Mouse (Mus musculus) CD4-positive helper T cell, adult 2 months (primary cell): Measurements from ENCODE around the gene Tent2.
"Not testable (repeated sequence)": the region's sequence is repeated elsewhere in the genome, so short reads cannot be mapped to it uniquely, and the experiment has no call there.

ENCODE experiments used
- DNase-seq: peaks from one replicate; pipeline ENCODE4 v3.0.0-alpha.2; 2012; ENCODE audit warnings: low read depth, missing footprints, low spot score

Gene Tent2

GRCm38 (mm10) chr13:93191831-93192645, at the start of gene Tent2:
TSS of gene Tent2 (minus strand) at chr13:93192385.
- peak; percentile 95 for DNase-seq

DNA sequence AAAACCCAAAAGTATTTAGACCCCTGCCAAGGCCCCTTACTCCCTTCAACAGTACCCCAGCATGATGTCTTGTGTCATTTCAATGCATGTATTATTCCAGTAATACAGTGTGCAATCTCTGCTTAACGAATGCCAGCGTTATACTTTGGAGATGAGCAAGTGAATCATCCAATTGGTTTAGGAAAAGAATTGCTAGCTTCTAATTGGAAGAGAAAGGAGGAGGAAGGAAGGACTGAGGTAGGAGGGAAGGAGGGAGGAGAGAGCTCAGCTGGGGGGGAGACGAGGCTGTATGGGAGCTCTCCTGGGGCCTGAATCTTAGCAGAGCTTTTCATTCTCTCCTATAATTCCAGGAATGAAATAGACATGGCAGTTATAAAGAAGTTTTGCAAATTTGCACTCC, 49.0 kb upstream of the Tent2 start:
- no peak for DNase-seq

- DNase-seq: no peak
Observed at GRCm38 (mm10) chr13:93239561-93239960, 47.4 kb upstream of the Tent2 start.

- no peak for DNase-seq
Observed at GRCm38 (mm10) chr13:93239134-93239533, 46.9 kb upstream of the Tent2 start.

DNA sequence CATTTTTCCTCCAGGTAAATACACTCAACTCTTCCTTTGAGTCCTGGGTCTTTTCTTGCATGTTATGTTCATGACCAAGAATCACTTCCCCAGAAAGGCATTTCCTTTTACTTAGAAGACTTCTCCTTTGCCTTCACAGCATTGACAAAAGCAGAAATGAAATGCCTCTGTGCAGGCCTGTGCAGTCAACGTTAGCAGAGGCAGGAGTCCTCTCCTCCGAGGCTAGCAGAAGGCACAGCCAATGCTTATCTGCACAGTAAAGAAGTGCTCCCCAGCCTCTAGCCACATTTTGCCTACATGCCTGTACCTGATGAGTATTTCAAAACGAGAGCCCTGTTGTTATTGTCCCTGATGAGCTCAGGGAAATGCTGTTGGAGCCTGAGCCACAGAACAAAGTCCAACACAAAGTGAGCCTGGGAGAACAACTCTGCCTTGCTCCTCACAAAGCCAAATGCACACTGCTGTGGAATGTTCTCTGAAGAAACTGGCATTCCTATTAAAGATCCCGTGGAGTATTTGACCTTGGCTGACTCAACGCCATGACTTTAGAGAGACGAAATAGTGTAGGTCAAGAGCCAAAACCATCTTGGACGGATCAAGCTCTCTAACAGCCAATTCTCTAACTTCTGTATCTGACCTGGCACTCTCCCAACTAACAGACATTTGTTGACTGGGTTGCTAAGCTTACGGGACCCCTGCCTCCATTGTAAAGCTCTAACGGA, 45.7 kb upstream of the Tent2 start:
- no peak for DNase-seq

GRCm38 (mm10) chr13:93234267-93235039, 42.3 kb upstream of the Tent2 start:
- no peak for DNase-seq

GRCm38 (mm10) chr13:93232335-93232734, 40.1 kb upstream of the Tent2 start:
- DNase-seq: no peak

- DNase-seq: no peak
Observed at GRCm38 (mm10) chr13:93231016-93231415, 38.8 kb upstream of the Tent2 start.

GRCm38 (mm10) chr13:93211741-93212140, 19.6 kb upstream of the Tent2 start:
- no peak for DNase-seq

DNA sequence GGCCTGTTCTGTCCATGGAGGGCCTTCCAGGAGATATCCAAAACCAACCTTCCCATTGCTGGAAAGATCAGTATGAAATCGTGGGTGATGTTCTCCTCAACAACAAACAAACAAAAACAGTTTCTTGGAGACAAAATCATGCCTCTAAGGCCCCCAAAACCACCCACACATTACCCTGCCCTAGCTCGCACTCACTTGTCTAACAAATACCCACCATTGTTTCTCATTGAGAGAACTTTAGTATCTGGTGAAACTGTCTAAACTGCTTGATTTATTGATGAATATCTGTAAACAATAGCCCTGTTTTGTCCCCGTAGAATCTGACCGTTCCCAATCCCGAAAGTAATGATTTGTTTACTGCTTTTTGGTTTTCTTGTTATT, 451 bp upstream of the Tent2 start:
- no peak for DNase-seq

- no peak for DNase-seq
Observed at GRCm38 (mm10) chr13:93189416-93189815, 2.8 kb downstream of the Tent2 start.

DNA sequence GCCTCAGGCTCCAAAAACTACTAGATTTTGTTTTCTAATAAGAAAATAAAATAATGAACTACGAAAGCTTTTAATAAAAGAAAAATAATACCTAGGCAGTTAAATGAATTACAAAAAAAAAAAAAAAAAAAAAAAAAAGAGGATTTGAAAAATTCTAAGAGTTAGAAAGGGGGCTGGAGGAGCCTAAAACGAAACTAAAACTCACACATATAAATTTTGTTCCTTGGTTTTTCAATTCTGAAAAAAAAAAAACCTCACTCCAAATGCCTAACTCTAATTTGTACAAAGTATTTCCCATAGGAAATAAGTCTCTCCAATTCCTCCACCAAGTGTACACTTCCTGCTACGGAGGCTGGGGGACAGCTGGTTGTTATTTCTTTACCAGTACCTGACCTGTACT, 3.4 kb downstream of the Tent2 start:
- no peak for DNase-seq

- DNase-seq: not testable (repeated sequence)
Observed at GRCm38 (mm10) chr13:93187792-93188191, 4.4 kb downstream of the Tent2 start.

DNA sequence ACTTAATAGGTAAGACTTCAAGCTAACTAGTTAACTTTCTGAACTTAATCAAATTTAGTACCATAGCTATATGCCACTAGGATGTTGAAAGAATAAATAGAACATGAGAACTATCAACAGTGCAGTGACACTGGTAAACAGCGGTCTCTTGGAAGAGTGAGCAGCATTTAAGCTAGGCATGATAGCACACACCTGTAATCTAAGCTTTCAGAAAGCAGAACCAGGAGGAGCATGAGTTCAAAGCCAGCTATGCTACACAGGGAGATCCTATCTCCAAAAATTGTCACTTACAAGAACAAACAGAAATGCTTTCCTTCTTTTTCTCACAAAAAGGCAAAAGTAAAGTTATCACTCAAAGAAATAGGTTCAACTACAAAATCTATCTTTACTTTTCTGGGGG, 11.8 kb downstream of the Tent2 start:
- DNase-seq: no peak

DNA sequence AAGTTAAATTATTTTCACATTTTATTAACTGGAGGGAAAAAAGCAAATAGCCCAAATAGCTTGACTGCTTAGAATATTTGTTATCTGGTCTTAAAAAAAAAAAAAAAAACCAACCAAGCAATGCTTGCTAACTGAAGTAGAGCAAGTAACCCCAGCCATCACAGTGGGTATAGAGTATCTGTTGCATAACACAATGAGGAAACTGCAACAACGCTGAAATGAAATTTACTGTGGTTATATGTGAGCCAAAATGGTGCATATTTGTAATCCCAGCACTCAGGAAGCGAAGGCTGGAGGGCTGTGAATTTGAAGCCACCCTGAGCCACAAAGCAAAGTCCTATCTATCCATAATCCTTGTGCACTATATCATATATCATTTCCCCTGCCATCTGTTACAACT, 12.7 kb downstream of the Tent2 start:
- no peak for DNase-seq

GRCm38 (mm10) chr13:93177571-93177970, 14.6 kb downstream of the Tent2 start:
- no peak for DNase-seq

GRCm38 (mm10) chr13:93163303-93163702, 28.9 kb downstream of the Tent2 start:
- no peak for DNase-seq

GRCm38 (mm10) chr13:93162456-93162855, 29.7 kb downstream of the Tent2 start:
- no peak for DNase-seq

GRCm38 (mm10) chr13:93158261-93158660, 33.9 kb downstream of the Tent2 start:
- DNase-seq: no peak

DNA sequence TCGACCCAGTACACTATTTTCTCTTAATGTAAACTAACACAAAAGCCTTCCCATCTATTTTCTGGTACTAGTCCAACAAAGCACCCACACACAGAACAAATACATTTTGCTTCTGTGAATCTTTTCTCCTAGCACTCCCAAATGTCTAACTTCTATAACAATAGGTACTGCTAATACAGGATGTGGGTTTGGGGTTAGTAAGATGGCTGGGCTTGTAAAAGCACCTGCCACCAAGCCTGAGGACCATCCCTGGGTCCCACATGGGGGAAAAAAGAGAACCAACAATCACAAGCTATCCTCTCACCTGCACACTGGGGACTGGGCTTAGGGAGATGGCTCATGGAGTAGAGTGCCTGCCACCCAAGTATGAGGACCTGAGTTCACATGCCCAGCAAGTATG, 38.9 kb downstream of the Tent2 start:
- peak; percentile 7 for DNase-seq

- DNase-seq: peak; percentile 39
Observed at GRCm38 (mm10) chr13:93144336-93145167, 47.6 kb downstream of the Tent2 start, which contains the start of gene Cmya5. TSS of gene Cmya5 (minus strand) at chr13:93144724.
